Mouse (Mus musculus): ENCODE data around the gene Gm7358.
"Not testable (repeated sequence)": the region's sequence is repeated elsewhere in the genome, so short reads cannot be mapped to it uniquely, and the experiment has no call there.

The Gm7358 gene

DNA sequence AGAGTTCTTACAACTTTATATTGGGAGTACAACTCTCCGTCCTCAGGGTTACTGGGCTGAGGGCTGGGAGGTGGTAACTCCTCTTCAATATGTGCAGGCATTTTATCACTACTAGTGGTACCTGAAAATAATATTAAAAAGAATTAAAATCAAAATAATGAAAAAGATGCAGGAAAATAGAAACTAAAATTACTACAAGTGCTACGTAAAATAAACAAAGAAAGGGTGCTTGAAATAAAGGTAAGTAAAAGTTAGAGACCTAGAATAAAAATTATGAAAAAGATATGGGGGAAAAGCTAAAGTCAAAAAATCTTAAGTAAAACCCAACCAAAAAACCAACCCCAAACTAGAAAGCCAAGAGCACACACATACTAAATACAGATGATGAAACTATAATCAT is at the start of gene Gm7358:
Gm7358 (minus strand) TSS at position 101 of the 400 bp plus-strand sequence.
- DNase-seq (ENCODE audit: low spot score) = not testable (repeated sequence)

DNA sequence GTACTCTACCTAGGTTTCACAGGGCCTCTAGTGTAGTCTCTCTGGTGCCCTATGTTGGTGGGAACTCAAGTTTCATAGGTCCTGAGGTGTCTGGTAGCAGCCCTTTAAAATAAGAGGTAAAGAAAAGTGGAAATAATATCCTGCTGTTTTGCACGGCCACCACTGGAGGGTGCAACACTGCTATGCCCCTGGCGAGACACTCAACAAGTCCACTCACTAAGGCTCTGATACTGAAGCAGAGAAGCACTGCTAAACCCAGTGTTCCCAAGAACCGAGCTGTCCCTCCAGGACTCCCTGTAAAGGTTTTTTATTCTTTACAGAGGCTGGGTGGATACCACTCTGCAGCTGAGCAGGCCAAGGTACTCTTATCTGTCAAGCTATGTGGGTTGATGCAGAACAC is 43.7 kb upstream of the Gm7358 start:
- DNase-seq (ENCODE audit: low spot score) = not testable (repeated sequence)

DNA sequence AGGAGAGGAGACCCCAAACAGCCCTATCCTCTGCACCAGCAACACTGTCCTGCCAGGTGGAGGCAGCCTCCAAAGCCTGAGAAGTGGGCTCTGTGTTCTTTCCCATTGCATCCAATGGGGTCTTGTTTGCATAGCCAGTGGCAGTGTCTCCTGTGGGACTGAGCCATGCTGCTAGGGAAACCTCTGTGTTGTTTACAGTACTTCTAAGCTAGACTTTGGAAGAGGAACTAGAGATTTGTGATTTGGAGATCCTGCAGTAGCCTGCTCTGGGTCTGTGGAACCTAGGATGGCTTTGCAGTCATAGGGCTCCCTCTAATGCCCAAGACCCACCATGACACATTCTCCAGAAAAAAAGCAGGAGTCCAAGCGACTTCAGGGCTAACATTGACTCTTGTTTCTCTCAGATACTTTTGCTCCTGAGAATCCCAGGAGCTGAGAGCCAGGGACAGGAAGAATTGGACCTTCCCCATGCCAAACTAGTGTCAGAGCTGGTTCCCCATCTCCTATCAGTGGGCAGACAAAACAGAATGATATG is 42.2 kb upstream of the Gm7358 start:
- DNase-seq (ENCODE audit: low spot score) = peak; percentile 35

DNA sequence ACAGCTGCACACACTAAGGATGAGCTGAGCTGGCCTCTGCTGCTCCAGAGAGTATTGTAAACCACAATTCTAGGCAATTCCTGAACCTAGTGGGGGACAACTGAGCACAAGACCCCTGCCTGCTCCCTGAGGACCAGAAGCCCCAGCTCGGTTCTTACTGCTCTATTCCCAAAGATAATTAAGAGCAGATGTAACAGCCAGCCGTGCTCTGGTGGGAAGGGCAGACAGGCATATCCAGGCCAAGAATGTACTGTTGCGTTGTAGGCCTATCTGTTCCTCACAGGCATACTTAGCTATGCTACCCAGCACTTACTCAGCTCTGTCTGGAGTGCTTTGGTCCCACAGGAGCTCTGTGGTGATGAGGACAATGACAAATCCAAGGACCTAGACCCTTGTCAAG is 40.6 kb upstream of the Gm7358 start:
- not testable (repeated sequence) for DNase-seq (ENCODE audit: low spot score)

DNA sequence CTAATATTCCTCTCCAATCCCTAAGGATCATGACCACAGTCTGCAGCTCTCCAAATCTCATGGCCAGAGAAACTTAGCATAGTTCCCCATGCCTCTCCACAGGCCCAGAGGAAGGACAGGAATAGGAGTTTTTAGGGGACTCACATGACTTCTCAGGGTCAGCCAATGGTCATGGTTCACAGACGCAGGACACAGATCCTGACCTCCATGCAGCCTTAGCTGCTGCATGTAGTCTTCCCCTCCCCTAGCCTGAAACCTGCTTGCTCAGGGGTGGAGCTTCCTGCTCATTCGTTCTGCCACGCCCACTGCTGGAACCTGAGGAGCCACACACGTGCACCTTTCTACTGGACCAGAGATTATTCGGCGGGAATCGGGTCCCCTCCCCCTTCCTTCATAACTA is 34.8 kb upstream of the Gm7358 start:
- DNase-seq (ENCODE audit: low spot score) = not testable (repeated sequence)

DNA sequence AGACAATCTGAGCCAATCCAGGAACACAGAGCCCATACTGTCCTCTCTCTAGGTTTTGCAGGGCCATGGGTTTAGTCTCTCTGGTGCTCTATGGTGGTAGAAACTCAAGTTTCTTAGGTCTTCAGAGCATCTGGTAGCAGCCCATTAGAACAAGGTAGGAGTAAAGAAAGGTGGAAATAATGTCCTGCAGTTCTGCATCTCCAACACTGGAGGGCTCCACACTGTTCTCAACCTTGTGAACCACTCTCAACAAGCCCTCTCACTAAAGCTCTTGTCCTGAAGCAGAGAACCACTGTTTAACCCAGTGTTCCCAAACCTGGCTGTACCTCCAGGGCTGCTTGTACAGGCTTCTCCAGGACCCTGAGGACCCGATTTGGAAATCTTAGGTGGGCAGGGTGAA is 27.3 kb upstream of the Gm7358 start:
- DNase-seq (ENCODE audit: low spot score) = not testable (repeated sequence)

DNA sequence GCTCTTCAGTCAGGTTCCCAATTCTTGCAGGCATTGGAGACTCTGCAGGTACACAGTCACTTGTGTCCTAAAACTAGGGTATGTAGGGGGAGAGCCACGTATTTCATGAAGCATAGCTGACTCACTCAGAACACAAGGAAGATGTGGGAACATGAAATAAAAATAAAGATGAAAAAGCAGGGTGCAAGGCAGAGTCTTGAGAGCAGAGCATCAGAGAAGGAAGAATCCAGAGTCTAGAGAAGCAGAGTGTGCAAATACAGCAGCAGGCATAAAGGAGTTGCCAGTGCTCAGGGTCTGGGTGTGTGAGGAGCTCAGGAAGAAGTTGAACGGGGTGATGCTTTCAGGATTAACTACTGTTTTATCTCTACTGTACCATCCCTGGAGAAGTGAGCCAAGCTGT is 17.5 kb downstream of the Gm7358 start:
- not testable (repeated sequence) for DNase-seq (ENCODE audit: low spot score)

DNA sequence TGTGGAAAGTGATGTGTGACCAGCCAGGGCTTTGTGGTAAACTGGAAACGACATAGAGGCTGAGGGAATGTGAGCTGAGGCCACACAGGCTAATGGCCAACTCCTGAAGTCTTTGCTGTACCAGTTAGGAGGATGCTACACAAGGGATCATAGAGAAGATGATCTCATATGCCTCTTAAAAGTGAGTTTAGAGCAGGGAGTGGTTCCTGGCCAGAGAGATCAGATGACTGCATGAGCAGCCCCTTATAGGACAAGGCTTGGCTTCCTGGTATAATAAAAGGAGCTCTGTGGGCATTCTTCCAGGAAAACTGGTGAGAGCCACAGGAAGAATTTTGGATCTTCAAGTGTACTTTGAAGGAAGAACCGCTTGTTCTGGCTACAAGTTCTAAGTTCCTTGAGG is 22.3 kb downstream of the Gm7358 start:
- not testable (repeated sequence) for DNase-seq (ENCODE audit: low spot score)

DNA sequence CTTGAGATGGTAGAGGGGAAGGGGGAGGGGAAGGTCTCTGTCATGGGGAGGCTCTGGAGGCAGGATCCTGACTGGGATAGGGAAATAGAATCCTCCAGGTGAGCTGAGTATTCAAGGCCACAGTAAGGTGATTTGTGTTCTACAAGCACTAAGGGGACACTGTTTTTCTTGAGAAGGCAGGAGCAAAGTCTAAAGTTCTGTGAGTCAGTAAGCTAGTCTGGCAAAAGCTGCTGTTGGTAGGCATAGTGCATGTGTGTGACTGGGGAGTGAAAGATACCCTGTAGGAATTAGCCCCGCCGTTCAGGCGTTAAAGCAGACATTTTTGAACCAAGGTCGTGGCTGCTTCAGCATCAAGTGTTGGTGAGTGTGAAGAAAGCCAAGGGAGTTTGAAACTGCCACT is 23.2 kb downstream of the Gm7358 start:
- not testable (repeated sequence) for DNase-seq (ENCODE audit: low spot score)

Measured in layer of hippocampus, adult 11-12 months (tissue).